In the genomic region with DNA sequence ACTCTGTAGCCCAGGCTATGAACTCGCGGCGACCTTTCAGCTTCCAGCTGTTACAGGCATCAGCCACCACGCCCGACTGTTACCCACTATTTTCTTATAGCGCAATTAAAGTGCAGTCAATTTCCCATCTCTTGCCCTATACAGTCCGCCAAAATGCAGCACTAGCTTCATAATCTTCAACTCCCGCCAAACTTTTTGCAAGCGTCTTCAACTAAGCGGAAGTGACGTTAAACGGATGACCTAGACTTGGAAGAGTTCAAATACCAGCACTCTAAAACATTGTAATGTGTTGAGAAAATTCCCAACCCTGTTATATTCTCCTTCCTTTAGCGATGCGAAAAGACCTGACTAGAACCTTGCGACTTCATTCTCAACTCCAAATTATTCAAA, we compare ENCODE assay signal across 7 mouse cellular contexts. TPM values are rescaled to one million over a fixed set of nuclear protein-coding genes. Genes with fewer than 3 reads are reported as not detected.
A peak's percentile ranks its signal among the peaks of the same experiment; 100 is the strongest.
DNase-seq lines count a peak whose midpoint lies in the region; ATAC-seq and TF ChIP-seq lines count a peak whose summit lies in the region.

No protein-coding gene starts in this region.

- peak overlapping the region; percentile 82 for H3K27ac ChIP-seq in embryonic facial prominence, embryonic 12.5 days
- peak overlapping the region; percentile 78 for H3K27ac ChIP-seq in heart, postnatal 0 days (ENCODE audit: low read depth)

- peak overlapping the region; percentile 92 for H3K4me3 ChIP-seq in embryonic facial prominence, embryonic 12.5 days
- H3K4me3 ChIP-seq in heart, postnatal 0 days (ENCODE audit: low read depth, low read length), result peak overlapping the region; percentile 97

- no peaks in the 10 kb centered on the region for H3K9me3 ChIP-seq in embryonic facial prominence, embryonic 12.5 days
- H3K9me3 ChIP-seq in heart, postnatal 0 days (replicated peaks; ENCODE audit: control insufficient read depth, low read length), result no peaks in the 10 kb centered on the region

- under 1% methylated on average over 15 of the region's 15 CpGs for WGBS in embryonic facial prominence, embryonic 12.5 days
- under 1% methylated on average over 15 of the region's 15 CpGs for WGBS in heart, postnatal 0 days

- TF ChIP-seq CTCF in heart, postnatal 0 days (IDR thresholded peaks at IDR 0.05; ENCODE audit: low read depth), result no peak

- peak; percentile 37 for ATAC-seq in CD4-positive, CD25-positive, alpha-beta regulatory T cell, adult 4 months
- peak; percentile 25 for ATAC-seq in embryonic facial prominence, embryonic 12.5 days (ENCODE audit: insufficient number of reproducible peaks, insufficient read depth, low FRiP score, low TSS enrichment)
- ATAC-seq in heart, postnatal 0 days (ENCODE audit: insufficient read depth, low read depth), result peak; percentile 6; the same call in 1 of the 2 replicates
- peak; percentile 40 for ATAC-seq in megakaryocyte progenitor cell, adult 5-6 weeks (replicated peaks; ENCODE audit: poor library complexity)

- no peak; the same call in 1 of the 2 replicates for TF ChIP-seq EP300 in heart, postnatal 0 days (IDR thresholded peaks at IDR 0.05; ENCODE audit: low read depth)

- H3K4me2 ChIP-seq in embryonic facial prominence, embryonic 12.5 days (replicated peaks), result peak overlapping the region; percentile 58
- peak overlapping the region; percentile 62 for H3K4me2 ChIP-seq in heart, postnatal 0 days (ENCODE audit: low read depth, low read length)

- no peaks in the 10 kb centered on the region for H3K27me3 ChIP-seq in embryonic facial prominence, embryonic 12.5 days
- H3K27me3 ChIP-seq in heart, postnatal 0 days (ENCODE audit: control insufficient read depth, insufficient read depth, low read length), result no peaks in the 10 kb centered on the region

- H3K4me1 ChIP-seq in embryonic facial prominence, embryonic 12.5 days, result peaks cover 6% of the 10 kb centered on the region; the same call in 1 of the 2 replicates
- peaks cover 12% of the 10 kb centered on the region for H3K4me1 ChIP-seq in heart, postnatal 0 days (ENCODE audit: control insufficient read depth, insufficient read depth)

- DNase-seq in 3T3-L1 (ENCODE audit: low read depth, low spot score), result peak; percentile 91
- DNase-seq in heart, postnatal 0 days (ENCODE audit: low spot score), result peak; percentile 90
- peak; percentile 51 to 85 for DNase-seq in layer of hippocampus, postnatal 14 days (ENCODE audit: low spot score in 2 of 2)
- DNase-seq in right cerebral cortex, postnatal 4 days, result peak; percentile 10

- H3K9ac ChIP-seq in embryonic facial prominence, embryonic 12.5 days, result peak overlapping the region; percentile 54
- 0 out of 2 replicates have a peak overlapping the region, but pooled peaks have one; percentile 17 for H3K9ac ChIP-seq in heart, postnatal 0 days (replicated peaks; ENCODE audit: low read depth, low read length)

- no peaks in the 10 kb centered on the region for H3K36me3 ChIP-seq in embryonic facial prominence, embryonic 12.5 days
- H3K36me3 ChIP-seq in heart, postnatal 0 days (replicated peaks; ENCODE audit: control insufficient read depth, insufficient read depth, low read length), result no peaks in the 10 kb centered on the region

RNA-seq across cellular contexts. Expression of a gene that starts 0.6 kb away (rescaled TPM):
- 1 to 10 TPM; 1.5 to 3.8 TPM for polyA plus RNA-seq in CD4-positive, CD25-positive, alpha-beta regulatory T cell, adult 4 months (2017; shearing (Covaris generic))
- polyA plus RNA-seq in embryonic facial prominence, embryonic 12.5 days (2016; fragmentation: Nextera tagmentation; extraction: Ambion mirVana), result 13.4 and 13.5 TPM in 2 replicates
- 2.1 and 28.1 TPM in 2 replicates for total RNA-seq in heart, postnatal 0 days (2014; rRNA removed; ENCODE audit: low replicate concordance)
- polyA plus RNA-seq in heart, postnatal 0 days (2015; fragmentation: Nextera tagmentation; extraction: Ambion mirVana), result 1.9 and 2.4 TPM in 2 replicates
- total RNA-seq in layer of hippocampus, postnatal 14 days (2021), result 1 to 10 TPM; 7.9 to 9.7 TPM
- 9.1 and 13.2 TPM in 2 replicates for total RNA-seq in megakaryocyte progenitor cell, adult 5-6 weeks (2015)
- 12.9 and 14.1 TPM in 2 replicates for total RNA-seq in megakaryocyte progenitor cell, adult 5-6 weeks (2017)

RNA-seq across cellular contexts. Expression of a gene that starts 0.9 kb away (rescaled TPM):
- 100 to 1,000 TPM; 121 to 143 TPM for polyA plus RNA-seq in CD4-positive, CD25-positive, alpha-beta regulatory T cell, adult 4 months (2017; shearing (Covaris generic))
- 79.7 and 83.8 TPM in 2 replicates for polyA plus RNA-seq in embryonic facial prominence, embryonic 12.5 days (2016; fragmentation: Nextera tagmentation; extraction: Ambion mirVana)
- 23.9 and 34.9 TPM in 2 replicates for total RNA-seq in heart, postnatal 0 days (2014; rRNA removed; ENCODE audit: low replicate concordance)
- polyA plus RNA-seq in heart, postnatal 0 days (2015; fragmentation: Nextera tagmentation; extraction: Ambion mirVana), result 35.9 and 44.4 TPM in 2 replicates
- 100 to 1,000 TPM; 220 to 257 TPM for total RNA-seq in layer of hippocampus, postnatal 14 days (2021)
- 177 and 192 TPM in 2 replicates for total RNA-seq in megakaryocyte progenitor cell, adult 5-6 weeks (2015)
- total RNA-seq in megakaryocyte progenitor cell, adult 5-6 weeks (2017), result 34.4 and 62.2 TPM in 2 replicates

Comparison
In these comparisons a context has a peak if more than half of its experiments do, and no peak if none do; other contexts are left out.
1. Peak in every context shown above with its lines: DNase-seq, ATAC-seq, H3K4me3 ChIP-seq and H3K27ac ChIP-seq.
2. DNase-seq: peak in every context shown above with its lines; median percentile 91 in 3T3-L1; 90 in heart, postnatal 0 days; 68 in layer of hippocampus, postnatal 14 days; 10 in right cerebral cortex, postnatal 4 days.